Mouse (Mus musculus): ENCODE data around the gene Slc22a1.

DNA sequence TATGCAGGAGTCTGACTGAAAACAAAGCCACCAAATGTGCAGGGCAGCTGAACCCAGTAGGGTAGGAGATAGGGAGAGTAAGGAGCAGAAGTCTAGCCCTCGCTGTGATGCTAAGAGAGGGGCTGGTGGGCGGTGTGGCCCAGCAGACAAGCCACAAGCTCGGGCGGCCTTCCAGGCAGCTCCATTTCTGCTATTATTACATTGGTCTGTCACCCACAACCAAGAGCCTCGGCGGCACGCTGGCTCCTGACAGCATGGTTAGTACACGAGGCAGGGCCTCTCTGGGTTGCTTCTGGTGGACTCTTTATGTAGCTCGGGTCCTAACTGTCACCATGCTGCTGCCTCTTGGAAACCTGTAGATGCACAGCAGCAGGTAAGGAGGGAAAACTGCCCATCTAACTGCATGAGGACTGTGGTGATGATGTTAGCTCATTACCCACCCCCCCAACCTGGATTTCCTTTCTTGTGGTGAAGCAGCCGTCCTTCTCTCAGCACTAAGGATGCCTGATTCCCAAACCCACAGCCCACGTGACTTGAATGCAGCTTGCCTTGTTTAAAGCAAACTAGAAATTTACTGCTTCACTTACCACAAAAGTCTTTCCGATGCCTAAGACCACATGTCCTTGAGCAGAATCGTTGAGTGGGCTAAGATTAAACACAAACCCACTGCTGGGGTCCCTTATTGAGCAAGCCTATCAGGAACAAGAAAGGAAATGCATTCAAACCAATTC is 34.6 kb upstream of the Slc22a1 start:
- TF ChIP-seq CTCF (IDR thresholded peaks at IDR 0.05; ENCODE audit: control insufficient read depth, insufficient read depth, insufficient read length) (no peak), MAX (IDR thresholded peaks at IDR 0.05) (no peak), MYOG (IDR thresholded peaks at IDR 0.05; ENCODE audit: control insufficient read depth, extremely low read depth, insufficient read length) (no peak), MYOD1 (IDR thresholded peaks at IDR 0.05; ENCODE audit: control insufficient read depth, insufficient read length, low read depth) (no peak)

Data from C2C12 (cell line).